13 mouse cellular contexts compared by ENCODE assay signal in the genomic region with DNA sequence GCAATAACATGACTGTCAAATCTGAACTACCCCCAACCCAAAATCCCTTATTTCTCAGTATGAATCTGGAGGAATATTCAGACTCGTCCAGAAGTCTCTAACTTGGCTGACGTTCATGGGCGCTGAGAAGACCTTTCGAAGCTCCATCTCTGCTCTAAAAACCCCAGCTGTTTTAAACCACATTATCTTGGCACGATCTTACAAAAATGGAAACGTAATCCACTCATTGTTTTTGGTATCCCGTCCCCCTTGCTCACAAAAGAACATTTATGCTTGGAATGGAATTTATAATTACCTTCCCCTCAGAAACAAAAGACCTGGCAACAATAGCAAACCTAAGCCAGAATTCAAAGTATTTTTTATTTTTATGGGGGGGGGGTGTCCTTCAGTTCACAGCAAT.
DNase-seq lines count a peak whose midpoint lies in the region; ATAC-seq and TF ChIP-seq lines count a peak whose summit lies in the region.
"Had no signal": no experiment of that assay in that cellular context is flagged by ENCODE, and none has a peak within 500 bp of the region (broad histone marks: within the 10 kb centered on the region; RNA-seq: fewer than 3 reads in every experiment).

No protein-coding gene starts in this region.

- peak overlapping the region; percentile 23 for H3K4me3 ChIP-seq in gastrocnemius, adult 2 months
- no peak overlapping the region for H3K4me3 ChIP-seq in stomach, embryonic 15.5 days (replicated peaks)
- H3K4me3 ChIP-seq in stomach, postnatal 0 days (ENCODE audit: low read depth, low read length): no peak overlapping the region
- no peak overlapping the region for H3K4me3 ChIP-seq in hindbrain, postnatal 0 days (ENCODE audit: low read length)
- H3K4me3 ChIP-seq: heart, embryonic 10.5 days; liver, embryonic 13.5 days; megakaryocyte, embryonic 14.5 days had no signal

- DNase-seq in gastrocnemius, adult 2 months: no peak
- no peak for DNase-seq in gastrocnemius, adult 8-10 months (ENCODE audit: low spot score in 2 of 2)
- no peak for DNase-seq in stomach, postnatal 0 days (ENCODE audit: low spot score)
- no peak for DNase-seq in hindbrain, postnatal 0 days (ENCODE audit: low spot score)
- no peak for DNase-seq in left cerebral cortex, adult 11 months (ENCODE audit: low spot score)
- no peak for DNase-seq in left cerebral cortex, adult 8-10 months (ENCODE audit: low spot score in 2 of 2)
- DNase-seq in cerebellum, postnatal 14 days: no peak
- DNase-seq: cerebellum, adult 11-12 months; kidney, postnatal 10 days; liver, embryonic 13.5 days had no signal

- H3K4me2 ChIP-seq in stomach, embryonic 15.5 days: no peak overlapping the region
- H3K4me2 ChIP-seq in stomach, postnatal 0 days (replicated peaks; ENCODE audit: low read depth): no peak overlapping the region
- no peak overlapping the region for H3K4me2 ChIP-seq in hindbrain, postnatal 0 days (ENCODE audit: low read depth, low read length)
- H3K4me2 ChIP-seq: liver, embryonic 13.5 days had no signal

- peak overlapping the region; percentile 89 for H3K27ac ChIP-seq in gastrocnemius, adult 2 months
- H3K27ac ChIP-seq in stomach, embryonic 15.5 days: peak overlapping the region; percentile 26; the same call in 1 of the 2 replicates
- H3K27ac ChIP-seq in stomach, postnatal 0 days (replicated peaks): no peak overlapping the region; the same call in 1 of the 2 replicates
- H3K27ac ChIP-seq in hindbrain, postnatal 0 days: peak overlapping the region; percentile 54
- H3K27ac ChIP-seq: heart, embryonic 10.5 days; liver, embryonic 13.5 days had no signal

- no peaks in the 10 kb centered on the region for H3K27me3 ChIP-seq in stomach, embryonic 15.5 days (replicated peaks)
- no peaks in the 10 kb centered on the region for H3K27me3 ChIP-seq in stomach, postnatal 0 days (ENCODE audit: control insufficient read depth, insufficient read depth, low read length)
- no peaks in the 10 kb centered on the region for H3K27me3 ChIP-seq in hindbrain, postnatal 0 days (ENCODE audit: insufficient read depth, low read length)
- H3K27me3 ChIP-seq: liver, embryonic 13.5 days; megakaryocyte, embryonic 14.5 days had no signal

- ATAC-seq in stomach, embryonic 15.5 days (ENCODE audit: insufficient read depth, low FRiP score, low read depth): no peak
- no peak for ATAC-seq in stomach, postnatal 0 days (ENCODE audit: low FRiP score, low TSS enrichment)
- ATAC-seq in hindbrain, postnatal 0 days: no peak

- TF ChIP-seq EP300 in stomach, postnatal 0 days (optimal IDR thresholded peaks at IDR 0.05): no peak

- intact Hi-C loops in gastrocnemius, adult 2 months (cut with DNase I): loop anchor here (5.0 kb wide), 1 partner anchor 36 kb away; no protein-coding TSS in a partner anchor

- no peaks in the 10 kb centered on the region for H3K36me3 ChIP-seq in stomach, embryonic 15.5 days
- no peaks in the 10 kb centered on the region; the same call in 1 of the 2 replicates for H3K36me3 ChIP-seq in stomach, postnatal 0 days (ENCODE audit: control insufficient read depth, insufficient read depth, low read length)
- no peaks in the 10 kb centered on the region for H3K36me3 ChIP-seq in hindbrain, postnatal 0 days (ENCODE audit: insufficient read depth, low read length)

- no peak for TF ChIP-seq CTCF in gastrocnemius, adult 2 months (IDR thresholded peaks at IDR 0.05)
- no peak for TF ChIP-seq CTCF in stomach, postnatal 0 days (IDR thresholded peaks at IDR 0.05; ENCODE audit: low read depth)
- no peak for TF ChIP-seq CTCF in hindbrain, postnatal 0 days (IDR thresholded peaks at IDR 0.05; ENCODE audit: low read depth)

- no peaks in the 10 kb centered on the region for H3K9me3 ChIP-seq in stomach, embryonic 15.5 days
- no peaks in the 10 kb centered on the region for H3K9me3 ChIP-seq in stomach, postnatal 0 days (ENCODE audit: control insufficient read depth, low read length)
- H3K9me3 ChIP-seq in hindbrain, postnatal 0 days (ENCODE audit: low read length): no peaks in the 10 kb centered on the region
- H3K9me3 ChIP-seq: heart, embryonic 10.5 days; liver, embryonic 13.5 days; megakaryocyte, embryonic 14.5 days had no signal

- peaks cover 15% of the 10 kb centered on the region; the same call in 1 of the 2 replicates for H3K4me1 ChIP-seq in stomach, embryonic 15.5 days
- peaks cover 11% of the 10 kb centered on the region for H3K4me1 ChIP-seq in stomach, postnatal 0 days (replicated peaks; ENCODE audit: control insufficient read depth, insufficient read depth)
- H3K4me1 ChIP-seq in hindbrain, postnatal 0 days (ENCODE audit: insufficient read depth, low read length): peaks cover 28% of the 10 kb centered on the region; the same call in 1 of the 2 replicates

- no peak overlapping the region for H3K9ac ChIP-seq in stomach, embryonic 15.5 days
- no peak overlapping the region for H3K9ac ChIP-seq in stomach, postnatal 0 days (ENCODE audit: low read length)
- no peak overlapping the region for H3K9ac ChIP-seq in hindbrain, postnatal 0 days (replicated peaks; ENCODE audit: low read length)
- H3K9ac ChIP-seq: liver, embryonic 13.5 days had no signal

- WGBS in stomach, embryonic 15.5 days: 30% methylated on average over 7 of the region's 7 CpGs
- WGBS in stomach, postnatal 0 days: 23% methylated on average over 7 of the region's 7 CpGs
- WGBS in hindbrain, postnatal 0 days: 30% methylated on average over 7 of the region's 7 CpGs
